Mouse (Mus musculus): ENCODE results near the gene Pnkp. TPM values are rescaled to one million over a fixed set of nuclear protein-coding genes. Genes with fewer than 3 reads are reported as not detected.

The Pnkp gene
- total and polyA plus RNA-seq, 3 experiments: 14.8 to 41.6 (median 22.2) TPM

DNA sequence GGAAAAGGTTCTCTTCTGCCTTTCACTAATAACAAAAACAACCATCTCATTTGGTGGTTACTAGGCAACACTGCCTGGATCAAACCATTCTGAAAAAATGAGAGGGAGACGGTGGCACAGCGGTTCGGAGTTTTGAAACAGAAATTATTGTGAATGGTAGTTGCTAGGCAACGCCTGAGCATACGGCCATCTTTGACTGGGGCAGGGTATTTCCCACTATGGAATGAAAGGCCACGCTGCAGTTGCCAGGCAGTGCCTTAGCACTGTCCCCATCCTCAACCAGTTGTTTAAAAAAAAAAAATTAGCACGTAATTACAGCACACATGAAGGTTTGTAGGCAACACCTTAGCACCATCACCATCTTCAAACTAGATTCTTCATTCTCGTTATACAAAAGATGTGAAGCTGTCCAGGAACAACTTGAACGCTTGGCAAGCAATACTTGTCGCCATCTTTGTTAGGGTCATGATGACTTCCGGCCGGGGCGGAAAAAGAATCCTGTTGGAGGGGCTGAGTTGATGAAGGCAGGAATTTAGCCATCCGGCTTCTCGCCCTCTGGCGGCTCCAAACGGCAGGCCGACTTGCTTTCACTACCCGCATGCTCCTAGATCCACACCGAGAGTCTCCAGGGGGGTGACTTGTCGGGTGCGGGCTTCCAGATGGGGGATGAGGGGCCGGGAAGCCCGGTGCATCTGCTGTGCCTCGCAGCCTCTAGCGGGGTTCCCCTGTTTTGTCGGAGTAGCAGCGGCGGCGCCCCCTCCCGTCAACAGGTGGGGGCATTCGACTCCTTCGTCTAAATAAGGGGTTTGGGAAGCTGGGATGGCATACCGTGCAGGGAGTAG is 38.9 kb downstream of the Pnkp start, which contains the start of gene Fuz:
Gene Fuz (plus strand): TSS at position 487 of the 842 bp plus-strand sequence.
- Histone ChIP-seq H3K4me2 (ENCODE audit: insufficient read depth, low read depth, poor library complexity, severe bottlenecking) (peak within 1 kb of the TSS; percentile 53), H3K36me3 (replicated peaks in 1 of 2; ENCODE audit: control insufficient read depth in 1 of 2, insufficient read depth in 1 of 2, low read length in 1 of 2) (peaks cover 20 to 33% of the 10 kb centered on the region in 2 experiments), H3K9ac (ENCODE audit: insufficient read depth, low read depth) (peak within 1 kb of the TSS; percentile 65), H3K27me3 (replicated peaks) (no peaks in the 10 kb centered on the region), H3K27ac (ENCODE audit: insufficient read depth, low read depth) (no peak within 1 kb of the TSS), H3K79me2 (replicated peaks; ENCODE audit: control insufficient read depth, extremely low read depth, insufficient read depth, poor library complexity, severe bottlenecking) (peaks cover 10% of the 10 kb centered on the region), H3K9me3 (replicated peaks; ENCODE audit: low read length) (no peaks in the 10 kb centered on the region), H3K4me3 (replicated peaks in 1 of 3; ENCODE audit: low read depth in 2 of 3, low read length in 2 of 3, poor library complexity in 1 of 3) (peak within 1 kb of the TSS; percentile 55 to 72 (median 61)), H3K4me1 (ENCODE audit: control insufficient read depth in 1 of 2, insufficient read depth in 2 of 2) (peaks cover 13 to 44% of the 10 kb centered on the region in 2 experiments)
- peak; percentile 95 for DNase-seq (ENCODE audit: extremely low read depth)
- in situ Hi-C loops (cut with MboI; ENCODE audit: low pct_ligation_motif_present, low pct_unique_long_range_greater_than_20kb, low sequenced_read_pairs): no loop called here
- dilution Hi-C loops (cut with MboI; ENCODE audit: extremely low pct_ligation_motif_present, extremely low pct_unique_long_range_greater_than_20kb, low sequenced_read_pairs): no loop called here
- TF ChIP-seq UBTF (IDR thresholded peaks at IDR 0.05; ENCODE audit: low read depth, low read length) (no peak), CHD2 (IDR thresholded peaks at IDR 0.05; ENCODE audit: low read length) (peak; percentile 59), TBP (conservative IDR thresholded peaks at IDR 0.05; ENCODE audit: low read depth, low read length) (peak; percentile 87), ELF1 (IDR thresholded peaks at IDR 0.05; ENCODE audit: low read depth, low read length) (peak; percentile 79), BHLHE40 (IDR thresholded peaks at IDR 0.05; ENCODE audit: low read depth, low read length) (0 out of 2 replicates have a peak, but pooled peaks have one; percentile 21), NRF1 (IDR thresholded peaks at IDR 0.05; ENCODE audit: low read depth, low read length) (peak; percentile 74), SIN3A (IDR thresholded peaks at IDR 0.05; ENCODE audit: low read length) (peak; percentile 80), ZKSCAN1 (IDR thresholded peaks at IDR 0.05; ENCODE audit: borderline replicate concordance, low read depth, low read length) (no peak), ZC3H11A (IDR thresholded peaks at IDR 0.05; ENCODE audit: low read depth, low read length) (no peak), ZNF384 (IDR thresholded peaks at IDR 0.05; ENCODE audit: low read depth, low read length) (0 out of 2 replicates have a peak, but pooled peaks have one; percentile 24), CTCF (conservative IDR thresholded peaks at IDR 0.05 in 1 of 2, IDR thresholded peaks at IDR 0.05 in 1 of 2; ENCODE audit: low read depth in 2 of 2, low read length in 2 of 2) (peak in 1 of 2 experiments; percentile 74; a peak in 2 of 4 replicates), SMC3 (IDR thresholded peaks at IDR 0.05; ENCODE audit: low read depth, low read length) (peak; percentile 43), MXI1 (IDR thresholded peaks at IDR 0.05; ENCODE audit: low read depth, low read length) (peak; percentile 89), E2F4 (IDR thresholded peaks at IDR 0.05; ENCODE audit: insufficient replicate concordance, low read depth, low read length) (peak; percentile 81; the same call in 1 of the 2 replicates), USF1 (IDR thresholded peaks at IDR 0.05; ENCODE audit: low read depth, low read length) (no peak), USF2 (conservative IDR thresholded peaks at IDR 0.05; ENCODE audit: low read depth, low read length) (no peak), GABPA (IDR thresholded peaks at IDR 0.05; ENCODE audit: insufficient replicate concordance, low read depth, low read length) (peak; percentile 24; the same call in 1 of the 2 replicates), POLR2AphosphoS2 (IDR thresholded peaks at IDR 0.05; ENCODE audit: low read depth, low read length) (peak; percentile 80; the same call in 1 of the 2 replicates), RAD21 (IDR thresholded peaks at IDR 0.05; ENCODE audit: low read depth, low read length) (no peak; the same call in 1 of the 2 replicates), PAX5 (IDR thresholded peaks at IDR 0.05; ENCODE audit: low read length) (no peak), EP300 (IDR thresholded peaks at IDR 0.05; ENCODE audit: low read length) (no peak), MAZ (IDR thresholded peaks at IDR 0.05; ENCODE audit: low read depth, low read length) (peak; percentile 89), MAFK (IDR thresholded peaks at IDR 0.05; ENCODE audit: insufficient replicate concordance, low read length) (0 out of 2 replicates have a peak, but pooled peaks have one; percentile 16), NELFE (IDR thresholded peaks at IDR 0.05; ENCODE audit: low read depth, low read length) (peak; percentile 90), MYC (IDR thresholded peaks at IDR 0.05; ENCODE audit: low read depth, low read length) (peak; percentile 95), RCOR1 (conservative IDR thresholded peaks at IDR 0.05; ENCODE audit: low read depth, low read length) (peak; percentile 86; the same call in 1 of the 2 replicates), TCF12 (IDR thresholded peaks at IDR 0.05; ENCODE audit: low read depth, low read length) (peak; percentile 86), IRF4 (IDR thresholded peaks at IDR 0.05; ENCODE audit: low read depth, low read length) (no peak), MEF2A (IDR thresholded peaks at IDR 0.05; ENCODE audit: borderline replicate concordance, low read depth, low read length) (peak; percentile 64; the same call in 1 of the 2 replicates), CHD1 (IDR thresholded peaks at IDR 0.05; ENCODE audit: low read depth, low read length) (peak; percentile 76; the same call in 1 of the 2 replicates), POLR2A (IDR thresholded peaks at IDR 0.05; ENCODE audit: low read depth, low read length) (peak; percentile 75), JUND (conservative IDR thresholded peaks at IDR 0.05; ENCODE audit: low read depth, low read length) (no peak), JUN (IDR thresholded peaks at IDR 0.05; ENCODE audit: insufficient read depth, low read depth, low read length) (no peak), ETS1 (conservative IDR thresholded peaks at IDR 0.05; ENCODE audit: low read depth, low read length) (0 out of 2 replicates have a peak, but pooled peaks have one; percentile 25), HCFC1 (IDR thresholded peaks at IDR 0.05; ENCODE audit: low read depth, low read length) (peak; percentile 90), ZMIZ1 (IDR thresholded peaks at IDR 0.05; ENCODE audit: low read depth, low read length) (peak; percentile 68; the same call in 1 of the 2 replicates), MAX (IDR thresholded peaks at IDR 0.05; ENCODE audit: low read length) (peak; percentile 77; the same call in 1 of the 2 replicates)
